Mouse (Mus musculus): Measurements from ENCODE around the gene AC124502.3. TPM values are rescaled to one million over a fixed set of nuclear protein-coding genes. Genes with fewer than 3 reads are reported as not detected.
A peak's percentile ranks its signal among the peaks of the same experiment; 100 is the strongest.

Gene AC124502.3
- polyA plus RNA-seq, 1 experiment from 2014 or later, result 1.1 TPM

GRCm38 (mm10) chr19:4992371-4992770 is 46.3 kb upstream of the AC124502.3 start:
- Histone ChIP-seq H3K9me3 (ENCODE audit: control insufficient read depth, low read length) (no peaks in the 10 kb centered on the region), H3K9ac (ENCODE audit: low read length) (no peak overlapping the region), H3K4me3 (ENCODE audit: low read depth, low read length) (no peak overlapping the region), H3K36me3 (ENCODE audit: control insufficient read depth, insufficient read depth, low read length) (no peaks in the 10 kb centered on the region), H3K27me3 (ENCODE audit: control insufficient read depth, insufficient read depth, low read length) (peaks cover 4% of the 10 kb centered on the region; the same call in 1 of the 2 replicates), H3K4me2 (replicated peaks; ENCODE audit: low read depth) (0 out of 2 replicates have a peak overlapping the region, but pooled peaks have one; percentile 11), H3K4me1 (replicated peaks; ENCODE audit: control insufficient read depth, insufficient read depth) (no peaks in the 10 kb centered on the region), H3K27ac (replicated peaks) (no peak overlapping the region)
- 10% methylated on average over 8 of the region's 8 CpGs for WGBS
- no peak for ATAC-seq (ENCODE audit: low FRiP score, low TSS enrichment)
- TF ChIP-seq CTCF (IDR thresholded peaks at IDR 0.05; ENCODE audit: low read depth) (no peak), EP300 (optimal IDR thresholded peaks at IDR 0.05) (no peak)
- DNase-seq (ENCODE audit: low spot score), result no peak

GRCm38 (mm10) chr19:4992904-4993303 is 45.8 kb upstream of the AC124502.3 start:
- Histone ChIP-seq H3K9ac (ENCODE audit: low read length) (no peak overlapping the region), H3K9me3 (ENCODE audit: control insufficient read depth, low read length) (no peaks in the 10 kb centered on the region), H3K27me3 (ENCODE audit: control insufficient read depth, insufficient read depth, low read length) (peaks cover 4% of the 10 kb centered on the region; the same call in 1 of the 2 replicates), H3K4me3 (ENCODE audit: low read depth, low read length) (no peak overlapping the region), H3K4me1 (replicated peaks; ENCODE audit: control insufficient read depth, insufficient read depth) (no peaks in the 10 kb centered on the region), H3K27ac (replicated peaks) (no peak overlapping the region), H3K4me2 (replicated peaks; ENCODE audit: low read depth) (0 out of 2 replicates have a peak overlapping the region, but pooled peaks have one; percentile 11), H3K36me3 (ENCODE audit: control insufficient read depth, insufficient read depth, low read length) (no peaks in the 10 kb centered on the region)
- ATAC-seq (ENCODE audit: low FRiP score, low TSS enrichment) (peak; percentile 82; the same call in 1 of the 2 replicates), DNase-seq (ENCODE audit: low spot score) (peak; percentile 70)
- peak; percentile 49 for TF ChIP-seq CTCF (IDR thresholded peaks at IDR 0.05; ENCODE audit: low read depth)
- TF ChIP-seq EP300 (optimal IDR thresholded peaks at IDR 0.05), result peak; percentile 43
- 1% methylated on average over 8 of the region's 9 CpGs for WGBS

- no peak overlapping the region for H3K4me2 ChIP-seq (replicated peaks; ENCODE audit: low read depth)
- WGBS, result 62% methylated on average over 5 of the region's 5 CpGs
- no peaks in the 10 kb centered on the region for H3K4me1 ChIP-seq (replicated peaks; ENCODE audit: control insufficient read depth, insufficient read depth)
- no peak for ATAC-seq (ENCODE audit: low FRiP score, low TSS enrichment)
- no peak for DNase-seq (ENCODE audit: low spot score)
- no peaks in the 10 kb centered on the region for H3K9me3 ChIP-seq (ENCODE audit: control insufficient read depth, low read length)
- H3K36me3 ChIP-seq (ENCODE audit: control insufficient read depth, insufficient read depth, low read length), result no peaks in the 10 kb centered on the region
- TF ChIP-seq EP300 (optimal IDR thresholded peaks at IDR 0.05) (no peak), CTCF (IDR thresholded peaks at IDR 0.05; ENCODE audit: low read depth) (no peak)
- peaks cover 4% of the 10 kb centered on the region; the same call in 1 of the 2 replicates for H3K27me3 ChIP-seq (ENCODE audit: control insufficient read depth, insufficient read depth, low read length)
- H3K4me3 ChIP-seq (ENCODE audit: low read depth, low read length), result no peak overlapping the region
- no peak overlapping the region for H3K27ac ChIP-seq (replicated peaks)
- H3K9ac ChIP-seq (ENCODE audit: low read length), result no peak overlapping the region
Measured at GRCm38 (mm10) chr19:4994043-4994442, 44.6 kb upstream of the AC124502.3 start.

DNA sequence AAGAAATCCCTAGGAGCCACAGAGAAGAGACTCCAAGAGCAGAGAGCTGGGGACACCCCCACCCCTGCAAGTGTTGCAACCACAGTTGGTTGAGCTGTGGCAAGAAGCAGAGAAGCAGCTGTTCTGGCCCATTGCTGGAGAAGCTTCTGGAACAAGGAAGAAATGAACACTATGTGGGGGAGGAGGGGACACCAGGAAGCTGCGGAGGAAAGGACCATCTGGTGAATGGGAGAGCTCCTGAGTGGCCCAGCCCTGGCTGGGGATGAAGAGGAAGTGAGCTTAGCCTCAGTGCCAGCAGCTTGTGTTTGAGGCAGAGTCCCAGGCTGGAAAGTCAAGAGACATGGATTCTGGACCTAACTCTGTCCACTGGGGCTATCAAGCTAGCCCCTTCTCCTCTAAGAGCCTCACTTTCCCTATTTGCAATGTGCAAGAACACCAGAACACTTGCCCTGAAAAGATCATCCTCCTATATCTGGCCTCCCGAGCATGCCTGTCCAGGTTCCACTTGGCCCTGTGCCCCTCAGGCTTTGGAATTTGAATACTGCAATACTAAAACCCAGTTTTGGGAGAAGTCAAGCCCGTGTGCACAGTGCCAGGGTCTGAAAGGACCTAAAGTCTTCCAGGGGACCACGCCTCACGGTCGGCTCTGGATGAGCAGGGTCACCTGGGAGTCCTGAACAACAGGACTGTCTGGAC is 39.1 kb upstream of the AC124502.3 start:
- Histone ChIP-seq H3K9me3 (ENCODE audit: control insufficient read depth, low read length) (no peaks in the 10 kb centered on the region), H3K36me3 (ENCODE audit: control insufficient read depth, insufficient read depth, low read length) (no peaks in the 10 kb centered on the region), H3K9ac (ENCODE audit: low read length) (no peak overlapping the region), H3K27me3 (ENCODE audit: control insufficient read depth, insufficient read depth, low read length) (no peaks in the 10 kb centered on the region), H3K4me2 (replicated peaks; ENCODE audit: low read depth) (peak overlapping the region; percentile 12), H3K27ac (replicated peaks) (no peak overlapping the region; the same call in 1 of the 2 replicates), H3K4me1 (replicated peaks; ENCODE audit: control insufficient read depth, insufficient read depth) (no peaks in the 10 kb centered on the region), H3K4me3 (ENCODE audit: low read depth, low read length) (no peak overlapping the region)
- ATAC-seq (ENCODE audit: low FRiP score, low TSS enrichment) (no peak), DNase-seq (ENCODE audit: low spot score) (no peak)
- TF ChIP-seq CTCF (IDR thresholded peaks at IDR 0.05; ENCODE audit: low read depth), result no peak
- TF ChIP-seq EP300 (optimal IDR thresholded peaks at IDR 0.05), result no peak
- WGBS, result 53% methylated on average over 6 of the region's 6 CpGs

DNA sequence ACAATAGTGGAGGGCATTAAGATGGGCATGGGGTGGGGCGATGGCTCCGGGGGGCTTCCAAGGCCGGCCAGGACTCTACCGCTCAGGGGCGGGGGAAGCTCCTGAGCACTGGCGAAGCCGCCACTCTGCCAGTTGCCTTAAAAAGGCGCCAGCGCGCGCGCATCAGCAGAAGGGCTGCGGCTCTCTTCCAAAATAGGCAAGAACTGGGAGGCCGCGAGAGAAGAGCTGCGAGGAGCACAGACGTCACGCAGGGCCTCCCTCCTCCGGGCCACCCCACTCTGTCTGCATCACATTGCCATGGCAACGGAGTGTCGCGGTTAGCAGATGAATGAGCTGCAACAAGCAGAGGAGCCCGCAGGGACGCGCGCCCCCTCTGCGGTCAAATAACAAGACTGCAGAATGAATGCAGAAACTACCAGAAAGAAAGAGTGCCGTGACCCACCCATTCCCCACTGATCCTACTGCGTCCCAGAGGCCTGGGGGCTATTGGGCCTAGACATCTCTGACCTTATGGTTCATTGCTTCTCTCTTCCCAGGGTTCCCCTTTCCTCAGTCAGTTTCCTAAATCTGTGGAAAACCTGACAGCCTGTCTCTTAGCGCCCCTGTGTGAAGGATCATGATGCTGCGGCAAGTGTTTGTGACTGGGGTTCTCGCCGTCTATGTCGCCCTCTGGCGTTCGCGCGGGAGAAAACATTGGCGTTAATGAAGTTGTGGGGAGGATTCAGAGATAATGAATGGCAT is 36.9 kb upstream of the AC124502.3 start:
- peak overlapping the region; percentile 8; the same call in 1 of the 2 replicates for H3K4me3 ChIP-seq (ENCODE audit: low read depth, low read length)
- H3K9me3 ChIP-seq (ENCODE audit: control insufficient read depth, low read length), result no peaks in the 10 kb centered on the region
- H3K4me1 ChIP-seq (replicated peaks; ENCODE audit: control insufficient read depth, insufficient read depth), result no peaks in the 10 kb centered on the region
- peak overlapping the region; percentile 78 for H3K27ac ChIP-seq (replicated peaks)
- DNase-seq (ENCODE audit: low spot score) (peak; percentile 76), ATAC-seq (ENCODE audit: low FRiP score, low TSS enrichment) (peak; percentile 90)
- under 1% methylated on average over 39 of the region's 39 CpGs for WGBS
- no peaks in the 10 kb centered on the region for H3K27me3 ChIP-seq (ENCODE audit: control insufficient read depth, insufficient read depth, low read length)
- no peaks in the 10 kb centered on the region for H3K36me3 ChIP-seq (ENCODE audit: control insufficient read depth, insufficient read depth, low read length)
- H3K4me2 ChIP-seq (replicated peaks; ENCODE audit: low read depth), result peak overlapping the region; percentile 44
- TF ChIP-seq CTCF (IDR thresholded peaks at IDR 0.05; ENCODE audit: low read depth) (peak; percentile 89), EP300 (optimal IDR thresholded peaks at IDR 0.05) (no peak)
- no peak overlapping the region for H3K9ac ChIP-seq (ENCODE audit: low read length)
